8 mouse cellular contexts compared by ENCODE assay signal in genomic region chr16:18172266-18172855, GRCm38 (mm10). TPM values are rescaled to one million over a fixed set of nuclear protein-coding genes. Genes with fewer than 3 reads are reported as not detected.
A peak's percentile ranks its signal among the peaks of the same experiment; 100 is the strongest.
DNase-seq lines count a peak whose midpoint lies in the region; ATAC-seq and TF ChIP-seq lines count a peak whose summit lies in the region.

No protein-coding gene starts in this region.

- peaks cover 4% of the 10 kb centered on the region; the same call in 1 of the 2 replicates for H3K4me1 ChIP-seq in kidney, embryonic 14.5 days (ENCODE audit: control insufficient read depth, insufficient read depth, low read length)
- no peaks in the 10 kb centered on the region for H3K4me1 ChIP-seq in intestine, postnatal 0 days (replicated peaks; ENCODE audit: control insufficient read depth, insufficient read depth, low read length)
- peaks cover 11% of the 10 kb centered on the region for H3K4me1 ChIP-seq in limb, embryonic 11.5 days (ENCODE audit: control insufficient read depth, insufficient read depth, low read length)
- no peaks in the 10 kb centered on the region for H3K4me1 ChIP-seq in neural tube, embryonic 11.5 days (ENCODE audit: control insufficient read depth, insufficient read depth, low read length)
- H3K4me1 ChIP-seq in stomach, postnatal 0 days (replicated peaks; ENCODE audit: control insufficient read depth, insufficient read depth), result 0 out of 2 replicates have a peak, but pooled peaks cover 2% of the 10 kb centered on the region

- no peak overlapping the region for H3K4me3 ChIP-seq in kidney, embryonic 14.5 days (ENCODE audit: low read length)
- no peak overlapping the region for H3K4me3 ChIP-seq in intestine, postnatal 0 days (ENCODE audit: low read depth, low read length)
- H3K4me3 ChIP-seq in limb, embryonic 11.5 days (ENCODE audit: low read depth, low read length), result no peak overlapping the region
- H3K4me3 ChIP-seq in neural tube, embryonic 11.5 days (ENCODE audit: low read depth, low read length), result no peak overlapping the region
- no peak overlapping the region for H3K4me3 ChIP-seq in stomach, postnatal 0 days (ENCODE audit: low read depth, low read length)

- no peak overlapping the region for H3K9ac ChIP-seq in kidney, embryonic 14.5 days (ENCODE audit: low read depth, low read length)
- H3K9ac ChIP-seq in intestine, postnatal 0 days (ENCODE audit: low read depth, low read length), result no peak overlapping the region
- H3K9ac ChIP-seq in limb, embryonic 11.5 days (ENCODE audit: low read length), result no peak overlapping the region
- H3K9ac ChIP-seq in neural tube, embryonic 11.5 days (ENCODE audit: low read length), result no peak overlapping the region
- no peak overlapping the region for H3K9ac ChIP-seq in stomach, postnatal 0 days (ENCODE audit: low read length)

- no peaks in the 10 kb centered on the region for H3K27me3 ChIP-seq in kidney, embryonic 14.5 days (ENCODE audit: control insufficient read depth, insufficient read depth, low read length)
- no peaks in the 10 kb centered on the region for H3K27me3 ChIP-seq in intestine, postnatal 0 days (replicated peaks; ENCODE audit: control insufficient read depth, insufficient read depth, low read length)
- H3K27me3 ChIP-seq in limb, embryonic 11.5 days (ENCODE audit: control insufficient read depth, insufficient read depth, low read length), result no peaks in the 10 kb centered on the region
- H3K27me3 ChIP-seq in neural tube, embryonic 11.5 days (ENCODE audit: control insufficient read depth, insufficient read depth, low read length), result no peaks in the 10 kb centered on the region
- no peaks in the 10 kb centered on the region for H3K27me3 ChIP-seq in stomach, postnatal 0 days (ENCODE audit: control insufficient read depth, insufficient read depth, low read length)

- H3K36me3 ChIP-seq in kidney, embryonic 14.5 days (ENCODE audit: control insufficient read depth, insufficient read depth, low read length), result no peaks in the 10 kb centered on the region
- no peaks in the 10 kb centered on the region for H3K36me3 ChIP-seq in intestine, postnatal 0 days (ENCODE audit: control insufficient read depth, insufficient read depth)
- no peaks in the 10 kb centered on the region for H3K36me3 ChIP-seq in limb, embryonic 11.5 days (ENCODE audit: control insufficient read depth, insufficient read depth, low read length)
- no peaks in the 10 kb centered on the region for H3K36me3 ChIP-seq in neural tube, embryonic 11.5 days (ENCODE audit: control insufficient read depth, insufficient read depth, low read length)
- H3K36me3 ChIP-seq in stomach, postnatal 0 days (ENCODE audit: control insufficient read depth, insufficient read depth, low read length), result no peaks in the 10 kb centered on the region

- H3K9me3 ChIP-seq in kidney, embryonic 14.5 days (ENCODE audit: control insufficient read depth, low read length), result no peaks in the 10 kb centered on the region
- no peaks in the 10 kb centered on the region for H3K9me3 ChIP-seq in intestine, postnatal 0 days (ENCODE audit: control insufficient read depth)
- no peaks in the 10 kb centered on the region for H3K9me3 ChIP-seq in limb, embryonic 11.5 days (ENCODE audit: control insufficient read depth, low read length)
- H3K9me3 ChIP-seq in neural tube, embryonic 11.5 days (ENCODE audit: control insufficient read depth, low read length), result no peaks in the 10 kb centered on the region
- no peaks in the 10 kb centered on the region for H3K9me3 ChIP-seq in stomach, postnatal 0 days (ENCODE audit: control insufficient read depth, low read length)

- peak; percentile 34 for DNase-seq in kidney, adult 11 months
- peak; percentile 89 to 93 for DNase-seq in cerebellum, adult 18-20 months
- peak; percentile 70 for DNase-seq in forelimb bud, embryonic 11.5 days (ENCODE audit: low read depth, low spot score)
- DNase-seq in limb, embryonic 11.5 days (ENCODE audit: low spot score), result peak; percentile 85
- peak; percentile 78 for DNase-seq in neural tube, embryonic 11.5 days (ENCODE audit: low spot score)
- peak; percentile 76 for DNase-seq in stomach, postnatal 0 days (ENCODE audit: low spot score)

- H3K27ac ChIP-seq in kidney, embryonic 14.5 days (ENCODE audit: low read depth, low read length), result no peak overlapping the region
- H3K27ac ChIP-seq in intestine, postnatal 0 days (ENCODE audit: low read depth, low read length), result no peak overlapping the region
- no peak overlapping the region for H3K27ac ChIP-seq in limb, embryonic 11.5 days (replicated peaks; ENCODE audit: low read depth, low read length)
- no peak overlapping the region for H3K27ac ChIP-seq in neural tube, embryonic 11.5 days (ENCODE audit: low read depth, low read length)
- no peak overlapping the region for H3K27ac ChIP-seq in stomach, postnatal 0 days (replicated peaks)

- 12% methylated on average over 7 of the region's 7 CpGs for WGBS in kidney, embryonic 14.5 days
- 12% methylated on average over 7 of the region's 7 CpGs for WGBS in intestine, postnatal 0 days
- WGBS in limb, embryonic 11.5 days, result 13% methylated on average over 7 of the region's 7 CpGs
- WGBS in neural tube, embryonic 11.5 days, result 7% methylated on average over 7 of the region's 7 CpGs
- 15% methylated on average over 7 of the region's 7 CpGs for WGBS in stomach, postnatal 0 days

- TF ChIP-seq EP300 in stomach, postnatal 0 days (optimal IDR thresholded peaks at IDR 0.05), result no peak

- ATAC-seq in kidney, embryonic 14.5 days (ENCODE audit: low FRiP score, low TSS enrichment), result no peak
- no peak for ATAC-seq in intestine, postnatal 0 days
- no peak for ATAC-seq in limb, embryonic 11.5 days (ENCODE audit: insufficient number of reproducible peaks, low FRiP score, low TSS enrichment, low read depth)
- peak; percentile 61 for ATAC-seq in neural tube, embryonic 11.5 days (ENCODE audit: insufficient read depth, low FRiP score, low TSS enrichment)
- peak; percentile 18 for ATAC-seq in stomach, postnatal 0 days (ENCODE audit: low FRiP score, low TSS enrichment)

- TF ChIP-seq CTCF in intestine, postnatal 0 days (IDR thresholded peaks at IDR 0.05; ENCODE audit: low read depth), result peak; percentile 99
- TF ChIP-seq CTCF in stomach, postnatal 0 days (IDR thresholded peaks at IDR 0.05; ENCODE audit: low read depth), result peak; percentile 98

- H3K4me2 ChIP-seq in kidney, embryonic 14.5 days (replicated peaks; ENCODE audit: low read depth, low read length), result no peak overlapping the region
- no peak overlapping the region for H3K4me2 ChIP-seq in intestine, postnatal 0 days (replicated peaks; ENCODE audit: low read depth)
- no peak overlapping the region for H3K4me2 ChIP-seq in limb, embryonic 11.5 days (ENCODE audit: low read depth, severe bottlenecking)
- no peak overlapping the region for H3K4me2 ChIP-seq in neural tube, embryonic 11.5 days (ENCODE audit: low read depth)
- H3K4me2 ChIP-seq in stomach, postnatal 0 days (replicated peaks; ENCODE audit: low read depth), result no peak overlapping the region

RNA-seq across cellular contexts. Expression of gene Rtn4r, which starts 44.9 kb away (rescaled TPM):
- polyA plus RNA-seq in kidney, embryonic 14.5 days (2014; fragmentation: Nextera tagmentation; extraction: Ambion mirVana), result 3.6 and 4.7 TPM in 2 replicates
- 1.6 and 1.9 TPM in 2 replicates for polyA plus RNA-seq in intestine, postnatal 0 days (2015; fragmentation: Nextera tagmentation; extraction: Ambion mirVana)
- 4.5 and 7.4 TPM in 2 replicates for polyA plus RNA-seq in limb, embryonic 11.5 days (2014; fragmentation: Nextera tagmentation; extraction: Ambion mirVana)
- polyA plus RNA-seq in neural tube, embryonic 11.5 days (2014; fragmentation: Nextera tagmentation; extraction: Ambion mirVana), result 9.6 and 10.7 TPM in 2 replicates
- 1.1 TPM in 2 replicates for polyA plus RNA-seq in stomach, postnatal 0 days (2015; fragmentation: Nextera tagmentation; extraction: Ambion mirVana)

RNA-seq across cellular contexts. Expression of gene Ccdc188, which starts 45.3 kb away (rescaled TPM):
- polyA plus RNA-seq in kidney, embryonic 14.5 days (2014; fragmentation: Nextera tagmentation; extraction: Ambion mirVana), result not detected in 2 replicates
- polyA plus RNA-seq in intestine, postnatal 0 days (2015; fragmentation: Nextera tagmentation; extraction: Ambion mirVana), result not detected in 2 replicates
- not detected in 2 replicates for polyA plus RNA-seq in limb, embryonic 11.5 days (2014; fragmentation: Nextera tagmentation; extraction: Ambion mirVana)
- not detected in 2 replicates for polyA plus RNA-seq in neural tube, embryonic 11.5 days (2014; fragmentation: Nextera tagmentation; extraction: Ambion mirVana)
- polyA plus RNA-seq in stomach, postnatal 0 days (2015; fragmentation: Nextera tagmentation; extraction: Ambion mirVana), result not detected in 2 replicates

Comparison
In these comparisons a context has a peak if more than half of its experiments do, and no peak if none do; other contexts are left out.
1. DNase-seq: peak in every context shown above with its lines; median percentile 91 in cerebellum, adult 18-20 months; 85 in limb, embryonic 11.5 days; 78 in neural tube, embryonic 11.5 days; 76 in stomach, postnatal 0 days; 70 in forelimb bud, embryonic 11.5 days; 34 in kidney, adult 11 months.
2. ATAC-seq: peak in neural tube, embryonic 11.5 days (single experiment) and stomach, postnatal 0 days (single experiment); none in kidney, embryonic 14.5 days (single experiment), intestine, postnatal 0 days (single experiment) and limb, embryonic 11.5 days (single experiment).